Mouse (Mus musculus) hindbrain, postnatal 0 days (tissue): ENCODE measurements around the gene Tex13c2. TPM values are rescaled to one million over a fixed set of nuclear protein-coding genes. Genes with fewer than 3 reads are reported as not detected.

ENCODE experiments used
- ATAC-seq: fragments of 200-750 bp; cut with Nextera tagmentation; 2 replicates; pipeline ENCODE4 v1.8.0; 2017; ENCODE audit warnings: mild to moderate bottlenecking, moderate TSS enrichment, moderate library complexity
- DNase-seq: peaks from one replicate; pipeline ENCODE4 v3.0.0-alpha.2; 2015; ENCODE audit warnings: low spot score
- H3K27ac ChIP-seq: fragments of 300-500 bp; sonication (generic); 2 replicates; pipeline ENCODE4 v1.5.1; 2014; ENCODE audit warnings: mild to moderate bottlenecking
- H3K27me3 ChIP-seq: fragments of 300-500 bp; sonication (generic); 2 replicates; pipeline ENCODE4 v1.6.1; 2014; ENCODE audit warnings: low read length, mixed read lengths; ENCODE audit not compliant: insufficient read depth
- H3K36me3 ChIP-seq: fragments of 300-500 bp; sonication (generic); 2 replicates; pipeline ENCODE4 v1.6.1; 2014; ENCODE audit warnings: low read length, mixed read lengths; ENCODE audit not compliant: insufficient read depth
- H3K4me1 ChIP-seq: fragments of 300-500 bp; sonication (generic); 2 replicates; pipeline ENCODE4 v1.6.1; 2014; ENCODE audit warnings: antibody characterized with exemption, low read length, mixed read lengths; ENCODE audit not compliant: insufficient read depth
- H3K4me2 ChIP-seq: fragments of 300-500 bp; sonication (generic); 2 replicates; pipeline ENCODE4 v1.6.1; 2014; ENCODE audit warnings: low read depth, mild to moderate bottlenecking, low read length, moderate library complexity, mixed read lengths
- H3K4me3 ChIP-seq: fragments of 300-500 bp; sonication (generic); 2 replicates; pipeline ENCODE4 v1.5.1; 2014; ENCODE audit warnings: low read length
- H3K9ac ChIP-seq: fragments of 300-500 bp; sonication (generic); replicated peaks from 2 replicates; pipeline ENCODE4 v1.6.1; 2014; ENCODE audit warnings: mild to moderate bottlenecking, low read length, moderate library complexity, mixed read lengths
- H3K9me3 ChIP-seq: fragments of 300-500 bp; sonication (generic); 2 replicates; pipeline ENCODE4 v1.6.1; 2016; ENCODE audit warnings: low read length, mixed read lengths
- CTCF ChIP-seq: IDR thresholded peaks from 2 replicates; pipeline ENCODE4 v1.5.1; 2016; ENCODE audit warnings: antibody characterized with exemption, control low read depth, low read depth
- WGBS: fragments of 180-500 bp; shearing (Covaris S2); extraction: QIAGEN DNeasy Blood & Tissue Kit; methylation state at CpG from one replicate; pipeline ENCODE4 v1.1.7; 2014; 5-methylcytosine and 5-hydroxymethylcytosine counted together
- polyA plus RNA-seq: library from polyadenylated mRNA; unstranded; fragments of >200 nt; fragmentation: Nextera tagmentation; extraction: Ambion mirVana; gene quantifications from 2 replicates; pipeline ENCODE4 v1.2.1, GENCODE M21; 2015
- total RNA-seq: library from RNA; depleted of rRNA; stranded (reverse); fragments of >200 nt; gene quantifications from 2 replicates; pipeline ENCODE4 v1.2.3, GENCODE M21; 2014; rRNA removed

Gene Tex13c2
- total RNA-seq (not detected in 2 replicates), polyA plus RNA-seq (0.13 TPM in 1 of 2 replicates, not detected in the other)

DNA sequence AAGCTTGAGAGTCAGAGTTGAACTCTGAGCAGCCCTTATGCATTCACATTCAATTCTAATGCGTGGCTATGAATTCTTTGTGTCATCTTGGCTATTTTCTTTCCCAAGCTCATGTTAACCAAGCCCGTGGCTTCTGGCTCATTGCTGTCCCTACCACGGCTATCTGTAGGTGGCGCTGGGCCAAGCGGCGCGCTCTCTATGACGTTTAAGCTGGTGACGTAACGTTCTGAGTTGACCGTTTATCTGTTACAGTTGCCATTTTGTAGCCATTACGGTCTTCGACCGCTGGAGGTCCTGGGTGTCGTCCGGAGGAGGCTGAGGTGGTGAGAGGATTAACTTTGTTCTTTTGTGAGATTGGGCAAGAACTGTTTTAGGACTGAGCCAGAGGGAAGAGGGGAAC, at the start of gene Tex13c2:
TSS of gene Tex13c2 (plus strand) at position 246 of the 400 bp plus-strand sequence.
- no peak for TF ChIP-seq CTCF
- Histone ChIP-seq H3K27ac (no peak within 1 kb of the TSS), H3K4me3 (no peak within 1 kb of the TSS), H3K36me3 (no peaks in the 10 kb centered on the region), H3K9ac (no peak within 1 kb of the TSS), H3K27me3 (no peaks in the 10 kb centered on the region), H3K9me3 (no peaks in the 10 kb centered on the region), H3K4me2 (no peak within 1 kb of the TSS), H3K4me1 (no peaks in the 10 kb centered on the region)
- 92% methylated on average over 16 of the region's 16 CpGs for WGBS
- DNase-seq, result no peak
- ATAC-seq, result no peak

DNA sequence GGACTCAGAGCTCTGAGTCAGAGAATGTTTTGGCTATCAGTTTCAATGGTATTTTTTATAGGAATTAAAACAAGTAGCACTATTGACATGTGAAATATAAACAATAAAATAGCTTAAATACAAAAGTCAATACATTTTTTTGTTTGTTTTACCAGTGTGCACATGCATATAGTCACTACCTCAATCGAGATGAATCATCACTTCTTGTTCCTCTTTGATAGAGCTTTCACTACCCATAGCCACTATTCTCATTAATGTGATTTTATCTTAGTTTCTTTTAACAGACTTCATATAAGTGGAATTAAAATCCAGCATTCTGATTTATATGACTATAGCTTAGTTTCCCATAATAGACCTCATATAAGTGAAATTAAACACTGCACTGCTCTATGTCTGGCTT, 39.2 kb upstream of the Tex13c2 start:
- no peak overlapping the region for H3K4me3 ChIP-seq
- ATAC-seq (no peak), DNase-seq (no peak)
- H3K27ac ChIP-seq, result no peak overlapping the region
- H3K4me1 ChIP-seq, result no peaks in the 10 kb centered on the region
- no peak for TF ChIP-seq CTCF
- H3K9me3 ChIP-seq, result no peaks in the 10 kb centered on the region
- no peak overlapping the region for H3K9ac ChIP-seq
- WGBS, result 82% methylated on average over 1 of the region's 1 CpGs
- H3K27me3 ChIP-seq, result no peaks in the 10 kb centered on the region
- no peaks in the 10 kb centered on the region for H3K36me3 ChIP-seq
- H3K4me2 ChIP-seq, result no peak overlapping the region

DNA sequence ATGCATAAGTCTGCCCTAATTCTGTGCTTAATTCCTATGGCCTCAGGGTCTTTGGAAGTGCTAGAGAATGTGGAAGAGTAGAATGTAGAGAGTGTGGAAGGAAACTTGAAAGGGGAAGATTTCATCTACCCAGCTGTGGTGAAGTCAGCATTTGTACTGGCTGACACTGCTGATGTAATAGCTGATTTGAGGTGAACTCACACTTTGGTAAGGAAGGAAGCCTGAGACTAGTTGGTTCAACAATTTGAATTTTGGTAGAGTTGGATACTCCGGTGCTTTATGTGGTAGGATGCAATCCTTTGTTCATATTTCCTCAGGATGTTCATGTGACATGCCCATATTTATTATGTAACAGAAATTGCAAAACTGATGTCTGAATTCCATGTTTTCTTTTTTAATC, 36.5 kb upstream of the Tex13c2 start:
- Histone ChIP-seq H3K4me2 (no peak overlapping the region), H3K27ac (no peak overlapping the region), H3K9ac (no peak overlapping the region), H3K9me3 (no peaks in the 10 kb centered on the region), H3K4me1 (no peaks in the 10 kb centered on the region), H3K4me3 (no peak overlapping the region), H3K27me3 (no peaks in the 10 kb centered on the region), H3K36me3 (no peaks in the 10 kb centered on the region)
- no peak for ATAC-seq
- DNase-seq, result no peak
- TF ChIP-seq CTCF, result no peak
- 88% methylated on average over 1 of the region's 1 CpGs for WGBS

DNA sequence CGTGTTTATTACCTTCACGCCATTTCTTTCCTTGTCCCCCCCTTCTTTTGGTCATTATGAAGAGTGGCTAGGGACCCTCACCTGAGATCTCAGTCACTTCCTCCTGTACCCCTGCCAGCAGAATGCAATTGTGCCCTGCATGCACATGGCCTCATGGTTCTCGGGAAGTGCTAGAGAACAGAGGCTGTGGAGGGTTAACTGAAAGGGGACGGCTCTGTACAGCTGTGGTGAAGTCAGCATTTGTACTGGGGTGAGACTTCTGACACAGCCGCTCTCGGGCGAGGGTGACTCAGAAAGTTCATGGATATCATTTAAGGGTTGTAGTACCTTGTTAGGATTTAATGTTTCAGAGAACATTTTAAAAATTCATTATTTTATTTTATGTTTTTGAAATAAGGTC, 35.0 kb upstream of the Tex13c2 start:
- H3K9ac ChIP-seq, result no peak overlapping the region
- H3K9me3 ChIP-seq, result no peaks in the 10 kb centered on the region
- ATAC-seq, result no peak
- H3K4me1 ChIP-seq, result no peaks in the 10 kb centered on the region
- no peak overlapping the region for H3K4me2 ChIP-seq
- H3K36me3 ChIP-seq, result no peaks in the 10 kb centered on the region
- no peak overlapping the region for H3K27ac ChIP-seq
- DNase-seq, result no peak
- WGBS, result 80% methylated on average over 7 of the region's 7 CpGs
- TF ChIP-seq CTCF, result no peak
- no peak overlapping the region for H3K4me3 ChIP-seq
- no peaks in the 10 kb centered on the region for H3K27me3 ChIP-seq

DNA sequence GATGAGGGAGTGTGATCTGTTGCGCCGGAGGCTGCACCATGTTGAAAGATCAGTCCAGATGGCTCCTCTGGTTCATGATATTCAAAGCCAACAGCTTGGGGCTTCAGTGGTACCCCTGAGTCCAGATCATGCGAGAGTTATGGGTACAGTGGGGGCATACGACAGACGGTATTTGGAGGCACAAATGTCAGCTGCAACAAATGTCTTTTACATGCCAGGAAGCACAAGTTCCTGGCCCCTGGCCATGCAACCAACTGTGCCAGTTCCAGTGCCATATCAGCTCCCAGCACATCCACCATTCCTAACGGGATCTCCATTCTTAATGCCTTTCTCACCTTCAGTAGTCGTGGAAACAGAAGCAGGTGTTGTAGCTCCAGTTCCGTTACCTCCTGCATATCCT, 845 bp downstream of the Tex13c2 start:
- H3K4me3 ChIP-seq, result no peak overlapping the region
- ATAC-seq (no peak), DNase-seq (no peak)
- H3K27ac ChIP-seq, result no peak overlapping the region
- no peak overlapping the region for H3K4me2 ChIP-seq
- no peak overlapping the region for H3K9ac ChIP-seq
- TF ChIP-seq CTCF, result no peak
- no peaks in the 10 kb centered on the region for H3K4me1 ChIP-seq
- WGBS, result 80% methylated on average over 8 of the region's 8 CpGs
- H3K27me3 ChIP-seq, result no peaks in the 10 kb centered on the region
- no peaks in the 10 kb centered on the region for H3K9me3 ChIP-seq
- no peaks in the 10 kb centered on the region for H3K36me3 ChIP-seq

DNA sequence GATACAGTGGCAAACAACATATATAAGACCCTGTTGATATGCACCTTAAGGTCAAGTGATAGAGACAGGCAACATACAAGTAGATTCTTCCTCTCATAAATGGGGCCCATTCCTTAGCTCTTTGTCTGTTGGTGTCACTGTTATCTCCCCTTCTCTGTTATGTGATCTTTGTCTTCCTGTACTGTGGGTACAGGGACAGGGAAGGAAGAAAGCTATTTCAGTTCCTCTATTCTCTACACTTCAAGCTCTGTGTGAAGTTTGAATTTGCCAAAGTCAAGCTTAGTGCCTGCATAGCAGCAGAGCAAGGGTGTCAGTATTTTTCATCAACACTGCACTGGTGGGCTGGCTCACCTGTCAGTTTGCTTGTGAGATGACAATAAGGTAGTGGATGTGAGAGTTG, 11.0 kb downstream of the Tex13c2 start:
- no peak for DNase-seq
- Histone ChIP-seq H3K4me3 (no peak overlapping the region), H3K27me3 (no peaks in the 10 kb centered on the region), H3K9ac (no peak overlapping the region), H3K36me3 (no peaks in the 10 kb centered on the region), H3K4me1 (no peaks in the 10 kb centered on the region), H3K9me3 (no peaks in the 10 kb centered on the region), H3K27ac (no peak overlapping the region), H3K4me2 (no peak overlapping the region)
- TF ChIP-seq CTCF, result no peak
- no peak for ATAC-seq

DNA sequence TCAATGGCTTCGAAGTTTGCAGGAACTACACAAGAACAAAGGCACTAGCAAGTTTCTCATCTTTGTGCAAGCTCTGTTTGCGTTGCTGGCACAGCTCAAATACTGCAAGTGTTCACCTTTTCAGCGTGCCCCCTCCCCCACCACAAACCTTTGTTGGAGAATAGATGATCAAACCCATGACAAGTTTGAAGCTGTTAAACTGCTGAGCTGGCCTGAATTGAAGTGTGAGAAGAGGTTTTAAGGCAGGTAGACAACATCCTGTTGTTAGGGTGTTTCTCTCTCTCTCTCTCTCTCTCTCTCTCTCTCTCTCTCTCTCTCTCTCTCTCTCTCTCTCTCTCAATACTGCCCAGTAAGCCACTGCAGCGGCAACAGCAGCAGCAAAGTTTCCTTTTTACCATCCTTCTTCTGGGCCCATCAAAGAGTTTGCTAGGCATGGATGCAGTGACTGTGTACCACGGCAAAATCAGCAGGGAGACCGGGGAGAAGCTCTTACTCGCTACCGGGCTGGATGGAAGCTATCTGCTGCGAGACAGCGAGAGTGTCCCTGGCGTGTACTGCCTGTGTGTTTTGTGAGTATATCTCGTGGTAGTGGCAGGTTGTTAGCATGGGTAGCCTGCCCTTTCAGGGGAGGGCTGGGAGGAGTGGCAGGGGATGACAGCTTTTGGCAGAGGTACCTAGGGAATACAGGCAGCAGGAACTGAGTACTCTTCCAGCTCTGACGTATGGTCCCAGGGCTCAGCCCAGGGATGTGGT, 13.0 kb downstream of the Tex13c2 start, which contains the start of gene Sh2d1a:
TSS of gene Sh2d1a (plus strand) at position 163 of the 753 bp plus-strand sequence.
- no peak for ATAC-seq
- 77% methylated on average over 13 of the region's 13 CpGs for WGBS

More for the DNA sequence above, 13.0 kb downstream of the Tex13c2 start, which contains the start of gene Sh2d1a:
- TF ChIP-seq CTCF, result no peak
- Histone ChIP-seq H3K27me3 (no peaks in the 10 kb centered on the region), H3K4me2 (no peak within 1 kb of the TSS), H3K4me1 (no peaks in the 10 kb centered on the region), H3K9me3 (no peaks in the 10 kb centered on the region), H3K27ac (no peak within 1 kb of the TSS), H3K4me3 (no peak within 1 kb of the TSS), H3K36me3 (no peaks in the 10 kb centered on the region), H3K9ac (no peak within 1 kb of the TSS)
- DNase-seq, result no peak
